Mouse (Mus musculus): Measurements from ENCODE around the gene Rtel1.

Rtel1 gene

DNA sequence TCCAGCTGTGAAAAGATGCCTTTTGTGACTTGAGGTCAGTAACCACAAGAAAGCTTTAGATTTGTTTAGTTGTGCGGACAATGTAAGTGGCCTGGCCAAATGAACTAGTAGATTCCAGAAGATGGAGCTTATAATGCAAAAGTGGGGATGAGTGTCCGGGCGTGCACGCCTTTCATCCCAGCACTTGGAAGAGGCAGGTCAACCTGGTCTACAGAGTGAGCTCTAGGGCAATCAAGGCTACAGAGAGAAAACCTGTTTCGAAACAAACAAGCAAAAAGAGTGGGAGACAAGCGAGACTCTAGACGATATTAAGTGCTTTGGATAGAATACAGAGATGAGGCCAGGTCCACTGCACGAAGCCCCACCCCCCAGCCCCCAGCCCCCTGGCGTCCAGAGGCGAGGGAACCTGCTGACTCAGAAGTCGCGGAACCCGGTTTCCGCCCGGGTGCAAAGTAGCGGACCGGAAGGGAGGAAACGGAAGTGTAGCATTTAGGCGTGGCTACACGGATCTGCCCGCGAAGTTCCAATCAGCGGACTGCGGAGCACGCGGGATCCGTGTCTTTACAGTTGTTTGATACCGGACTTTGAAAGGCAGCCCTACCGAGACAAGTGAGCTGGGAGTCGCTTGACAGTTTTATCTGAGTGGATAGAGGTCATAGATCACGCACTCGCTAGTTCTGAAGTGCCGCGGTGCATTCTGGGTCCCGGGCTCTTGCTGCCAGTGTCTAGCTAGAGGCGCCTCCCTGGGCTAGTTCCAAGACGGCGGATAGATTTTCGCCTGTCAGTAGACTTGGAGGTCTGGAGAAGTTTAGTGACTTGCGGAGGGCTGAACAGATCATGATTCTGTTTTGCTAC is at the start of gene Rtel1:
TSS of gene Rtel1 (plus strand) at position 492 of the 855 bp plus-strand sequence.
- peak; percentile 55 for DNase-seq (ENCODE audit: low spot score)

- no peak for DNase-seq (ENCODE audit: low spot score)
Observed at GRCm38 (mm10) chr2:181272092-181272491, 47.4 kb upstream of the Rtel1 start.

DNA sequence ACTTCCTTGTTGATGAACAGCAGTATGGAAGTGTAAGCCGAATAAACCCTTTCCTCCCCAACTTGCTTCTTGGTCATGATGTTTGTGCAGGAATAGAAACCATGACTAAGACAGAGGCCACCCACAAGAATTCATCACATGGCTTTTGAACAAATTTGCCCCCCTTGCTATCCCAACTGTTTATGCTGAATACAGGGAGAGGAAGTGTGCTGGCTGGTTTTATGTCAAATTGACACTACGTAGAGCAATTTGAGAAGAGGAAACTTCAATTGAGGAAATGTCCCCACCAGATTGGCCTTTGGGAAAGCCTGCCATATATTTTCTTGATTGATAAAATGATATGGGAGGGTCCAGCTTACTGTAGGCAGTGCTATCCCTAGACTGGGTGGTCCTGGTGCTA is 45.7 kb upstream of the Rtel1 start:
- no peak for DNase-seq (ENCODE audit: low spot score)

DNA sequence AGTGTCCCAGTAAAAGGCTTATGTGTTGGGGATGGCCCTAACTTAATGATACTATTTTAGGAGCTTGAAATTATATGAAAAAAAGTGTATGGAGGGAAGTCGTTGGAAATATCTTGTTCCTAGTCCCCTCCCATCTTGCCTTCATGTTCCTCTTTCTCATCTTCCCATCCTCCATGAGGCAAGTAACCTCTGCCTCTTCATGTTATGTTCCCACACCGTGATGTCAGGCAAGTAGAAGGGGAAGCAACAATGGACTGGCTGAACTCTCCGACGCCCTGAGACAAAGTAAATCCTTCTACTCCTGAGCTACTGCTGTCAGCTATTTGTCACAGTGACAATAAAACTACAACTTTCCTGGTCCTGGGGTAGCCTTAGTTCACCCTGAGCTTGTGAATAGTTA is 44.9 kb upstream of the Rtel1 start:
- DNase-seq (ENCODE audit: low spot score) = no peak

DNA sequence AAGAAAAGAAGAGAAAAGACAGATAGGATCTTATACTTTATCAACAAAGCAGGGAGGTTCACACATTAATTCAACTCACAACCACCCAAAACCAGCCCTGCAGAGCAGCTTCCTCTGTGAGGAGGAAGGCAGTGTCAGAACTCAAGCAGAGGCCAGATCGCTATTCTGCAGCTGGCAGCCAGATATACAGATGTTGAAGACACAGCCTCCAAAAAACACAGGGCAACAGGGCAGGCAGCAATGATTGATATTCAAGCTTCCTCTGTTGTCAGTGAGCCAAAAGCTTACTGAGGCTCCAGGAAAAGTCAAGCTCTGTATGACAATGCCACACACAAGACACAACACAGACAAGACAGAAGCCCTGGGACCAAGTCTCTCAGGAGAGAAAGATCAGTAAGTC is 42.8 kb upstream of the Rtel1 start:
- no peak for DNase-seq (ENCODE audit: low spot score)

DNA sequence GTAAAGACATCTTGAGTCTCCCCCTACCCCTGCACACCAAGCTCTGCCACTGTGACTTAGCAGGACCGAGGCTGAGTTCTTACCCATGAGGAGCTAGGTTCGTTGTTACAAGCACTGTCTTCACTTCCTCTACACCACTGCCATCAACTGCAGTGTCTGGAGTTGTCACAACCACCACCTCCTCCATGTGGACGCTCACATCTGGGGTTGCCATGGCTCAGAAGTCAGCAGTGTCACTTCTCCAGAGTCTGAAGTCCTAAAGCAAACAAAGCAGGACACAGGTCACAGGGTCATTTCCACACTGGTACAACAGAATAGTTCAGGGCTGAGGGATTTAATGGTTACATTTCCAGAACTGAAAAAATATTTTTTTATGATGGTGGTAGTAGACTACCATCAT is 41.7 kb upstream of the Rtel1 start:
- no peak for DNase-seq (ENCODE audit: low spot score)

DNA sequence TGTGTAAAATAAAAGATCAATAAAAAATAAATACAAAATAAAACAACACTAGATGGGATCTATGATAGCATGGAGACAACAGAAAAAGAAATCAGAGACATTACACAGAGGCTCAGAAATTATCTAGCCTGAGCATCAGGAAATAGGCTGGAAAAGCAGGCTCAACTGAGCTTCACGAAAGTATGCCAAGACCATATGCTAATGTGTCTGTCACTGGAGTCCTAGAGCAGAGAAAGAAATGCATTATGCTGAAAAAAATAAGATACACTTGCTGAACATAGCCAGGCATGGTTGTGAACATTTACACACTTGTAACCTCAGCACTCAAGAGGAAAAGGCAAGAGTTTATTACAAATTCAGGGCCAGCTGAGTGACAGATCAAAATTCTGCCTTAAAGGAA is 39.6 kb upstream of the Rtel1 start:
- no peak for DNase-seq (ENCODE audit: low spot score)

- DNase-seq (ENCODE audit: low spot score) = no peak
Observed at GRCm38 (mm10) chr2:181286629-181287337, 32.8 kb upstream of the Rtel1 start.

DNA sequence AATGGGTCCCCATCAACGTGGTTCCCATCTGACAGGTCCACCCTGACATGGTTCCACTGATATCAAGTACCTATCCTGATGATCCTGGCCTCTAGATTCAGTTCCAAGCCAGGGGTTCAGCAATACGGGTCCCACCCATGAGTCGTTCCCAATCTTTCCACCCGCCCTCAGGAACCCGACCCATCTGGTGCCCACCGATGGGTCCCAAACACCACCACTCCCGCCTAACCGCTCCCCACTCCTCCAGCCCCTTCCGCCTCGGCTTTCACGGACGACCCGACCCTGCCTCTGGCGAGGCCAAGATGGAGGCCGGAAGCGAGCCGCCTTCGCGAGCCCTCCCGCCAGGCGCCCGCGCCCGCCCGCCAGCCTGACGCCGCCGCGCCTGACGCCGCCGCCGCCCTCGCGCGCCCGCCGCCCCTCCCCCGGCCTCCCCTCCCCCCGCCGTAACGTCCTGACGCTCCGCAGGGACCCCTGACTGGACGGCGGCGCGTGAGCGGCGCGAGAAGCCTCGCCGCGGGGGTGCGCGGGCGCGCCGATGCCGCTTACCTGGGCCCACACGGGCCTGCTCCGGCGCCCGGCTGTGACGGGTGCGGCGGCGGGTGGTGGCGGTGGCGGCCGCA is 32.1 kb upstream of the Rtel1 start:
- DNase-seq (ENCODE audit: low spot score) = peak; percentile 66

GRCm38 (mm10) chr2:181287958-181288350 is 31.6 kb upstream of the Rtel1 start, which contains the start of gene Gmeb2:
TSS of gene Gmeb2 (minus strand) at chr2:181288035.
- peak; percentile 95 for DNase-seq (ENCODE audit: low spot score)

GRCm38 (mm10) chr2:181288691-181289090 is 30.8 kb upstream of the Rtel1 start:
- no peak for DNase-seq (ENCODE audit: low spot score)

- DNase-seq (ENCODE audit: low spot score) = no peak
Observed at GRCm38 (mm10) chr2:181290937-181291336, 28.6 kb upstream of the Rtel1 start.

- DNase-seq (ENCODE audit: low spot score) = no peak
Observed at GRCm38 (mm10) chr2:181302041-181302440, 17.5 kb upstream of the Rtel1 start.

DNA sequence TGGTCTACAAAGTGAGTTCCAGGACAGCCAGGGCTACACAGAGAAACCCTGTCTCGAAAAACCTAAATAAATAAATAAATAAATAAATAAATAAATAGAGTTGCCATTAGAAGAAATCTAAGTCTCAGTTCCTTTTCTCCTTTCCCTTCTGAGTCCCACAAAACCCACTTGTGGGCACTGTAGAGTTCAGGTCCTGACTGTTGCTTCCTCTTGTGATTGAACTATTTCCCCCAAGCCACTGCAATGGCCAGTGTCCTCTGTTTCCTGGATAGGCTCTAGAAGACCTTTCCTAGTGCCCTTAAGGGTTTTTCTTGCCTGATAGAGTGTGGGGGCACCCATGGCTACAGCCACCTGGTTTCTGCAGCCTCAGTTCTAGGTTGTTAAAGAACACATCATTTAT is 14.6 kb upstream of the Rtel1 start:
- DNase-seq (ENCODE audit: low spot score) = no peak

GRCm38 (mm10) chr2:181307144-181307804 is 12.3 kb upstream of the Rtel1 start:
- DNase-seq (ENCODE audit: low spot score) = peak; percentile 59

DNA sequence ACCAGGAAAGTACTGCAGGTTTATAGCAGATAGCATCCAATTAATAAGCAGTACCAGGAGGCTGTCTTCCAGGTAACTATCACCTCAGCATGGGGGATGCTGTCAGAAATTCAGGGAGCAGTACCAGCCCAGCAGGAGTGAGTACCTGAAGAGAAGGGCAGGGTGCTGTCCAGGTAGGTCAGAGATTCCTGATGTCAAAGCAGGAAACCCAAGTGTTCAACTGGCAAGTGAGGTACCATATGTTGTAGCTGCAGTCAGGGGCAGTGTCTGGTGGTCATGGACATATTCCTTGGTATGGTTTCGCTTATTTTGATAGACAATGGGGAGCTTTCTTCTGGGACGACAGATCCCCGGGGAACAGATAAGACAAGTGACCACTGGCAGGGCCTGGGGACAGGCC is 7.1 kb upstream of the Rtel1 start:
- DNase-seq (ENCODE audit: low spot score) = no peak

DNA sequence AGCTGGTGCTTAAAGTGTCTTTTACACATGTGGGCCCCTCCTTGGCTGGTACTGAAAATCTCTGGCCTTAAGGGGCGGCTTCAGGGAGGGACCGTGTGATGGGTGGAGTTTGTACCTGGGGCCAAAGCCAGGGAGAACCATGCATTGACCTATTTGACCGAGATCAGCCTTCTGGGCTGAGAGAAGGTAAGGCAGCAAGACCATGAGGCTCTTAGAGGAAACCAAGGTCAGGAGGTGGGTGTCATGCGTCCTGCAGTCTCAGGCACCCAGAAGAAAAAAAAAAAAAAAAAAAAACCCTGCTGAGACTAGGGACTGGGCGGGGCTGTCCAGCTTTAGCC is 6.6 kb upstream of the Rtel1 start:
- no peak for DNase-seq (ENCODE audit: low spot score)

DNA sequence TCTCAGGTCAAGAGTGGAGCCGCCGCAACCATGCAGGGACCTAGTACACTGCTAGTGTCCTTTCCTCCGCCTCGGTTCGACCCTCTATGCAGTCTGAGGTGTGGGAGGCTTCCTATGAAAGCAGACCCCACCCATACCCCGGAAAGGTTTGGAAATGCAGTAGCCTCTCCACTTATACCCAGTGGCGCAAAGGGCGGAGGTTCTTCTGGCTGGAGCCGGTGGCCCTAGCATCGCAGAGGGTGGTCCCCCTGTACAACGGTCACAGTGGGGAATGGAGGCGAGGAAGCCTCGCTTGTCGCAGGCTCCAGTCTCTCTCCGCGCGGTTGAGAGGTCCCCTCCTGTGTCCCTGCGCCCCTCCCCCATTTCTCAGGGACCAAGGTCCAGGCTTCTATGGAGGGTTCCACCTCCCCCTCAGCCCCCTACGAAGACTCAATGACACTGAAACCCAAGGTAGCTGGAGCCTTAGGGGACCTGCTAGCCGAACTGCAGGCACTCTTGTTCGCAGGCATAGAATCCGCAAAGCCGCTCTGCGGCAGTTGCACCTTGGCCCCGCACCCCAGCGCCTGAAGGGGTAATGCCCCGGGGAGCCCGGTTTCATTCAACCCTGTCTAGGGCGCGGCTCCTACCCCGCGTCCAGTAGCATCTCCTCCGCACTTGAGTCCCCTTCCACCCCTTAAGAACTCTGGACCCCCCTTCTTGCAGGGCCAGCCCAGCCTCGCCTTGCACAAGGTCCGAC is 6.0 kb upstream of the Rtel1 start:
- no peak for DNase-seq (ENCODE audit: low spot score)

GRCm38 (mm10) chr2:181314080-181314810 is 5.3 kb upstream of the Rtel1 start, which contains the start of gene Stmn3:
TSS of gene Stmn3 (minus strand) at chr2:181314500.
- DNase-seq (ENCODE audit: low spot score) = peak; percentile 49

- no peak for DNase-seq (ENCODE audit: low spot score)
Observed at GRCm38 (mm10) chr2:181320103-181320499, 562 bp downstream of the Rtel1 start.

GRCm38 (mm10) chr2:181322136-181322535 is 2.6 kb downstream of the Rtel1 start:
- no peak for DNase-seq (ENCODE audit: low spot score)

Measured in left cerebral cortex, adult 11 months (tissue).